Mouse (Mus musculus): ENCODE results near the gene Zswim9.
"Not testable (repeated sequence)": the region's sequence is repeated elsewhere in the genome, so short reads cannot be mapped to it uniquely, and the experiment has no call there.

The Zswim9 gene

GRCm38 (mm10) chr7:13278308-13278891 is at the start of gene Zswim9:
TSS of gene Zswim9 (minus strand) at chr7:13278721.
- peak; percentile 95 for DNase-seq

DNA sequence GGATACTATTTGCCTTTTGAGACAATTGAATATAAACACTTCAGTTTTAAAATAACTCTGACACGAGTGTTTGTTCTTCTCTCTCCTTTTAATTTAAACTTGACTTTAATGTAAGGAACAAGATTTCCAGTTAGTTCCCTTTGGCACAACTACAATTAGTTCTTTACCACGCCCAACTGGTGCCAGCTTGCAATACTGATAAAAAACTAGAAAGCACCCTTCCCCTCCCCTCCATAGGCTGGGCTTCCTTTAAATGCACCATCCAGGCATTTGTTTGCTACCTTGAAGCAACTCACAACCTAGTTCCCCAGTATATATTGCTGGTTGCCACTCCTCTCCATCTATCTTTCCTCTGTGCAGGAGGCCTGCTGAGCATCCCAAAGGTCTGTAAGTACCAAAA is 45.8 kb upstream of the Zswim9 start, which contains the start of gene Pla2g4c:
TSS of gene Pla2g4c (plus strand) at position 340 of the 400 bp plus-strand sequence.
- no peak for DNase-seq

GRCm38 (mm10) chr7:13321424-13321823 is 42.9 kb upstream of the Zswim9 start:
- DNase-seq, result no peak

DNA sequence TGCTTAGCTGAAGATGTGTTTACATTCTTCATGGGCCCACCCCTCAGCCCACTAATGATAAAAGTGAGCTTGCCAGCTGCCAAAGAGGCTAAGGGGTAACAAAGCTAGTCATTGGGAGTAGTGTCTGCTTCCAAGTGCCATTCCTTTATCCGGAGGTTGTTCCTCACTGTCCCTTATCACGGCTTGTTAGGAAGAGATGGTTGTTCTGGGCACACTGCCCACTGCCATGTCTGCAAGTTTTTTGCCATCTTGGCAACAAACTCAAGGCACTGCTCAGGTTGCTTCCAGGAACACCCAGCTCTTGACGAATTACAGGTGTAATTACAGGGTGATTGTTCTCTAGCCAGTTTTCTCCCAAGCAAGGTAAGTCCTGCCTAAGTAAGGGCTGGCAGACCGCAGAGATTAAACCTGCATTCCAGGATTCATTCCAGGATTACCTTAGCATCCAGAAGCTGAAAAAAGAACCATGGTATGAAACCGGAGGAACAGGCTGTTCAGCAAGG is 35.6 kb upstream of the Zswim9 start:
- DNase-seq, result no peak

DNA sequence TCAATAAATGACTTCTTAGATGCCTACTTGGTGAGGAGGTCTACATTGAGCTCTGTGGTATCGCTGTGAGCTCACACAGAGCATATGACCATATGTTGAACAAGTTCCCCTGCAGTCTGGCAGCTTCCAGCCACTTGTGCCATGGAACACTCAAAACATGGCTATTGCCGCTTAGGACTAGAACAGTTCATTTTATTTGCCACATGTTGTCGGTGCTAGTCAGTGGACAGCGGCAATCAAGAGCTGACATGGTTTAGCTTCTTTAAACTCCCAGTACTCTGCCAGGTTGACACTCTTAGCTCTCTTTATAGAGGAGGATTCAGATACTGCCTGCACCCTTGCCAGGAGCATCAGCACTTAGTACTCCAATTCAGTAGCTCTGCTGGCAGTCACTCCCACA is 32.9 kb upstream of the Zswim9 start:
- no peak for DNase-seq

GRCm38 (mm10) chr7:13310493-13311199 is 32.1 kb upstream of the Zswim9 start:
- no peak for DNase-seq

GRCm38 (mm10) chr7:13309407-13309806 is 30.9 kb upstream of the Zswim9 start:
- DNase-seq, result no peak

GRCm38 (mm10) chr7:13303372-13303771 is 24.9 kb upstream of the Zswim9 start:
- no peak for DNase-seq

DNA sequence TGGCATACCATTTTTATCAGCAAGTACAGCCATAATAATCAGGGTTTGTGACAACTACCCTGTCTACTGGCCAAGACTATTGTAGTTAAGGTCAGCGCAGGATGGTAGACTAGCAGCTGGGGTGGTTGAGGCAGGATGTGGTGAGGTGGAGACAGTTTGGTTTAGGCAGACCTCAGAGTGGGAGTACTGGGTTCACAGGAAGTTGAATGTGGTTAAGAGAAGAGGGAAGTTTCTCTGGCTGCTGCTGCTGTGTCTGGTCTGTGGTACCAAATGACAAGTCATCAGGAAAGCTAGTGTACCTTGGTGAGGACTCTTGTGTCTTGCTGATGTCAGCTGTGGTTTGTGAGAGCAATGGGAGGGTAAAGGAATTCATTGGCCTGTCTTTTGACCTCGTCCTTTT is 24.3 kb upstream of the Zswim9 start:
- peak; percentile 71 for DNase-seq

DNA sequence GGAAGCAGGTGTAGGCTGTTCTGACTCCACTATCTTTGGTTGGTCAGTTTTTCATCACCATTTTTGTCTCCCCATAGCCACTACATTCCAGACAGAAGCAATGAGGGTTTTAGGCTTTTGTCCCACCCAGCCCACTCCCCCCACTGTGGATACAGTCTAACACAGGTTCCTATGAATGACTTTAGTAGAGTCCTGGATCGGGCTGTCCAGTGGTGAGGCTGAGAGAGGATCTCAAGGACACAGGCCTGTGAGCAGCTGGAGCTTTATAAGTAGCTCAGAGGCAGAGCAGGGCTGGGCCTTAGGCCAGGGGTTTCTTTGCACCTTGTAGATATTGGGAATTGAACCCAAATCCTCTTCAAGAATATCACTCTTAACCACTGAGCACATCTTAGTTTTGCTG is 23.1 kb upstream of the Zswim9 start:
- DNase-seq, result no peak

DNA sequence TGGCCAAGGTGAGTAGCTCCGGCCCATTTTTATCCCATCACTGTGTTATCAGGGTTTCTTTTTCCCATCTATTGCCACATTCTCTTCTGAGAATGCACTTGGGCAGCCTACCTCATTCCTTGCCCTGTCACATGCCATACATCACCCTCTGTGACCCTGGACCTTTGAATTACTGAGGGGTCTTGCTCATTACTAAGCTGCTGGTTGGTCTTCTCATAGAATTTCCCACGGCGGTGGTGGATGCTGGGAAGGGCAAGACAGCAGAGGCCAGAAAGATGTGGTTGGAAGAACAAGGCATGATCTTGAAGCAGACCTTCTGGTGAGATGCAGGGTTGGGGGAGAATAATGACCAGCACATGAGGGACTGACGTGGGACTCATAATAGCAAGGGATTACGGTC is 20.3 kb upstream of the Zswim9 start:
- no peak for DNase-seq

DNA sequence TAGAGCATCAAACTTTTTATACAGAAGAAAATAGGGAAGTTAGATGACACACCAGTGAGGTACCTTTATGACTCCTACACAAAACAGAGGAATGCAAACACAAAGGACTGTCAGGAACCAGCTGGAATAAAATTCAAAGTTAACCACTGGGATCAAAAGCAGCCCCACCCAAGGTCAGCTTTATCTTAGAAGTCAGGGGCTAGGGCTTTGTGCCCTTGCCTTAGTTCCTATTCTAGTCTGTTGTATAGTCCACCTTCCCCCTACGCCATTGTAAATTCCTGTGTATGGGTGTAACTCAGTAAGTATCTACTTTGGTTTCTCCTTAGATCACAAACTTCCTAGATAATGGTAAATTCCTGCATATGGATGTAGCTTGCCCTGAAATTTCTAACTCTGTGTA is 19.1 kb upstream of the Zswim9 start:
- DNase-seq, result no peak

- no peak for DNase-seq
These were observed 16.7 kb upstream of the Zswim9 start for GRCm38 (mm10) chr7:13295256-13295655.

GRCm38 (mm10) chr7:13293878-13294855 is 15.6 kb upstream of the Zswim9 start:
- no peak for DNase-seq

- DNase-seq, result no peak
These were observed 12.8 kb upstream of the Zswim9 start for GRCm38 (mm10) chr7:13291370-13291769.

- no peak for DNase-seq
These were observed 11.6 kb upstream of the Zswim9 start for GRCm38 (mm10) chr7:13290041-13290675.

- peak; percentile 24 for DNase-seq
These were observed 10.1 kb upstream of the Zswim9 start for GRCm38 (mm10) chr7:13288621-13289020.

DNA sequence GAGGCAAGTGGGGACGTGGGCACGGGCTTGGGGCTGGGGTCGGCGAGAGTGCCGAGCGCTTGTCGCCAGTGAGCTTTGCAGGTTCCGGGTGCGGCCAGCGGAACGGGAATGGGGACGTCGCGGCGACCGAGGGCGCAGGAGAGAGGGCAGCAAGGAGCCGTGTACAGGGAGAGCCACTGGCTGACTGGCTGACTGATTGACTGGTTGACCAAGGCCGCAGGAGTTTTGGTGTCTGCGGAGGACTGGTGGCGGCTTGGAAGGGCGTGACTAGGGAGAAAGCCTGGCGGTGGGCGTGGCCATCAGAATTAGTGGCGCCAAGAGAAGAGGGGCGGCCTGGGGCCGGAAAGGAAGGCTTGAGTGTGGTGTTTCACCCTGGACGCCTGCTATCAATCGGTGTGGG is 436 bp upstream of the Zswim9 start:
- DNase-seq, result not testable (repeated sequence)

GRCm38 (mm10) chr7:13277833-13278232 is 688 bp downstream of the Zswim9 start:
- DNase-seq, result no peak

DNA sequence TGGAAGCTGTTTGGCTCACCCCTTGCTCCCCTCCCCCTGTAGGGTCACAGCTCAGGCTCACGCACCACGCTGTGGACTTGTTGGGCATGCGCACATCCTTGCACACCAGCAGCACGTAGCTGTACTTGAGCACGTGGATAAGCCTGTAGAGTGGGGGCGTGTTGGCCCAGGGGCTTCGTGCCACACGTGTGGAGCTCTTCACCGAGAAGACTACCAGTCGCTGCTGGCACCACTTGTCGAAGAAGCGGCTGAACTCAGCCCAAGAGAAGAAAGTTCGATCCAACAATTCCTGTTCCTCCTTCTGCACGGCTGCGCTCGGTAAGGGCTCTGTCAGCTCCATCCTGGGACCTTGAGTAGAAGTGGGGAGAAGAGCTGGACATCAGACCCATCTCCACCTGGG is 1.4 kb downstream of the Zswim9 start, which contains the start of gene Lig1:
TSS of gene Lig1 (plus strand) at position 203 of the 400 bp plus-strand sequence.
- peak; percentile 14 for DNase-seq

DNA sequence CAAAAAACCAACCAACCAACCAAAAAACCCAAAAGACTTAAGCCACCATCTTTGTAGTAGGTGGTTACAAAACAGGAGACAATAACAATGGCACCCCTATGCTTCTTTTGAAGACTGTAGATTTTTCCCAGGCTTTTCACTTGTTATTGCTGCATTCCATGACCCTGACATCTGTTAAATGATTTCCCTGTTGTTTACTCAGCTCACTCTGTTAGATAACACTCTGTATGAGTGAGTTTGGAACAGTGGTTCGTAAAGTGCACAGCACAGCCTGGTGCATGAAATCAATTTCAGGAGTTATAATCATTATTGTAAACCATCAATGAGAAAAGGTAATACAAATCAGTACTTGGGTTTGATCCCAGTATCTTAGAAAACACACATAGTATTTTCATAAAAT is 6.8 kb downstream of the Zswim9 start:
- no peak for DNase-seq

GRCm38 (mm10) chr7:13269394-13269793 is 9.1 kb downstream of the Zswim9 start:
- no peak for DNase-seq
